In genomic region chr2:132587240-132587779, GRCm38 (mm10) we compare ENCODE assay signal across 8 mouse cellular contexts. TPM values are rescaled to one million over a fixed set of nuclear protein-coding genes. Genes with fewer than 3 reads are reported as not detected.
DNase-seq lines count a peak whose midpoint lies in the region; ATAC-seq and TF ChIP-seq lines count a peak whose summit lies in the region.

Gpcpd1 (minus strand) TSS chr2:132587729.

- H3K9me3 ChIP-seq in lung, postnatal 0 days (ENCODE audit: low read length): no peaks in the 10 kb centered on the region
- H3K9me3 ChIP-seq in limb, embryonic 12.5 days: no peaks in the 10 kb centered on the region
- no peaks in the 10 kb centered on the region for H3K9me3 ChIP-seq in stomach, embryonic 15.5 days

- H3K4me2 ChIP-seq in lung, postnatal 0 days (replicated peaks; ENCODE audit: low read depth, low read length): no peak within 1 kb of the TSS
- H3K4me2 ChIP-seq in limb, embryonic 12.5 days: no peak within 1 kb of the TSS
- H3K4me2 ChIP-seq in stomach, embryonic 15.5 days: no peak within 1 kb of the TSS

- H3K4me3 ChIP-seq in lung, postnatal 0 days (ENCODE audit: low read depth, low read length): no peak within 1 kb of the TSS
- no peak within 1 kb of the TSS for H3K4me3 ChIP-seq in limb, embryonic 12.5 days (replicated peaks)
- no peak within 1 kb of the TSS for H3K4me3 ChIP-seq in stomach, embryonic 15.5 days (replicated peaks)

- H3K27me3 ChIP-seq in lung, postnatal 0 days (replicated peaks; ENCODE audit: insufficient read depth, low read length): no peaks in the 10 kb centered on the region
- H3K27me3 ChIP-seq in limb, embryonic 12.5 days: no peaks in the 10 kb centered on the region
- no peaks in the 10 kb centered on the region for H3K27me3 ChIP-seq in stomach, embryonic 15.5 days (replicated peaks)

- TF ChIP-seq EP300 in lung, postnatal 0 days (IDR thresholded peaks at IDR 0.05): no peak

- no peak within 1 kb of the TSS for H3K9ac ChIP-seq in lung, postnatal 0 days (replicated peaks; ENCODE audit: low read depth)
- H3K9ac ChIP-seq in limb, embryonic 12.5 days (replicated peaks): no peak within 1 kb of the TSS
- no peak within 1 kb of the TSS for H3K9ac ChIP-seq in stomach, embryonic 15.5 days

- ATAC-seq in lung, postnatal 0 days: no peak
- ATAC-seq in erythroid progenitor cell, adult 5-6 weeks (replicated peaks; ENCODE audit: low FRiP score, poor library complexity, severe bottlenecking): no peak
- no peak for ATAC-seq in limb, embryonic 12.5 days (ENCODE audit: insufficient number of reproducible peaks, insufficient read depth, low FRiP score, low TSS enrichment, low read depth)
- ATAC-seq in stomach, embryonic 15.5 days (ENCODE audit: insufficient read depth, low FRiP score, low read depth): no peak

- intact Hi-C loops in heart, postnatal 14 days (cut with DNase I): no loop called here

- H3K36me3 ChIP-seq in lung, postnatal 0 days (ENCODE audit: insufficient read depth, low read length): no peaks in the 10 kb centered on the region
- H3K36me3 ChIP-seq in limb, embryonic 12.5 days: no peaks in the 10 kb centered on the region
- no peaks in the 10 kb centered on the region for H3K36me3 ChIP-seq in stomach, embryonic 15.5 days

- H3K4me1 ChIP-seq in lung, postnatal 0 days (ENCODE audit: insufficient read depth, low read depth, low read length): peaks cover 2% of the 10 kb centered on the region; the same call in 1 of the 2 replicates
- peaks cover 14% of the 10 kb centered on the region for H3K4me1 ChIP-seq in limb, embryonic 12.5 days (replicated peaks)
- 0 out of 2 replicates have a peak, but pooled peaks cover under 1% of the 10 kb centered on the region for H3K4me1 ChIP-seq in stomach, embryonic 15.5 days

- TF ChIP-seq CTCF in lung, postnatal 0 days (IDR thresholded peaks at IDR 0.05): no peak

- 92% methylated on average over 7 of the region's 7 CpGs for WGBS in lung, postnatal 0 days
- 91% methylated on average over 7 of the region's 7 CpGs for WGBS in limb, embryonic 12.5 days
- 89% methylated on average over 7 of the region's 7 CpGs for WGBS in stomach, embryonic 15.5 days

- no peak for DNase-seq in lung, postnatal 0 days (ENCODE audit: low spot score)
- no peak for DNase-seq in lung, postnatal 10 days
- no peak for DNase-seq in heart, postnatal 14 days
- DNase-seq in thymus, adult 18-20 months: no peak
- DNase-seq in natural killer cell, adult 2 months (ENCODE audit: low spot score in 2 of 2): no peak

- no peak within 1 kb of the TSS for H3K27ac ChIP-seq in lung, postnatal 0 days (ENCODE audit: low read length)
- H3K27ac ChIP-seq in limb, embryonic 12.5 days: no peak within 1 kb of the TSS
- no peak within 1 kb of the TSS for H3K27ac ChIP-seq in stomach, embryonic 15.5 days

RNA-seq across cellular contexts. Expression of gene Gpcpd1, which starts in this region (rescaled TPM):
- polyA plus RNA-seq in lung, postnatal 0 days (2015; fragmentation: Nextera tagmentation; extraction: Ambion mirVana): 47.9 and 52.2 TPM in 2 replicates
- total RNA-seq in erythroid progenitor cell, adult 5-6 weeks (2015; ENCODE audit: low replicate concordance): 249 and 306 TPM in 2 replicates
- total RNA-seq in erythroid progenitor cell, adult 5-6 weeks (2017; ENCODE audit: low replicate concordance): 276 and 286 TPM in 2 replicates
- total RNA-seq in heart, postnatal 14 days (2021): 100 to 1,000 TPM; 219 to 274 TPM
- polyA plus RNA-seq in limb, embryonic 12.5 days (2016; fragmentation: Nextera tagmentation; extraction: Ambion mirVana): 41.6 and 42.3 TPM in 2 replicates
- polyA plus RNA-seq in stomach, embryonic 15.5 days (2015; fragmentation: Nextera tagmentation; extraction: Ambion mirVana): 32.7 and 35.8 TPM in 2 replicates
